Mouse (Mus musculus) layer of hippocampus, adult 11-12 months (tissue): ENCODE data around the gene Ttc3.
A peak's percentile ranks its signal among the peaks of the same experiment; 100 is the strongest.
"Not testable (repeated sequence)": the region's sequence is repeated elsewhere in the genome, so short reads cannot be mapped to it uniquely, and the experiment has no call there.

Experiments used
- DNase-seq: peaks from one replicate; pipeline ENCODE4 v3.0.0; 2022; ENCODE audit warnings: low spot score

Ttc3 gene

GRCm38 (mm10) chr16:94370173-94370914 is at the start of gene Ttc3:
Ttc3 (plus strand) TSS chr16:94370618.
- peak; percentile 95 for DNase-seq

- no peak for DNase-seq
These were observed 46.7 kb upstream of the Ttc3 start for GRCm38 (mm10) chr16:94323681-94324080.

GRCm38 (mm10) chr16:94326008-94326407 is 44.4 kb upstream of the Ttc3 start:
- DNase-seq: no peak

DNA sequence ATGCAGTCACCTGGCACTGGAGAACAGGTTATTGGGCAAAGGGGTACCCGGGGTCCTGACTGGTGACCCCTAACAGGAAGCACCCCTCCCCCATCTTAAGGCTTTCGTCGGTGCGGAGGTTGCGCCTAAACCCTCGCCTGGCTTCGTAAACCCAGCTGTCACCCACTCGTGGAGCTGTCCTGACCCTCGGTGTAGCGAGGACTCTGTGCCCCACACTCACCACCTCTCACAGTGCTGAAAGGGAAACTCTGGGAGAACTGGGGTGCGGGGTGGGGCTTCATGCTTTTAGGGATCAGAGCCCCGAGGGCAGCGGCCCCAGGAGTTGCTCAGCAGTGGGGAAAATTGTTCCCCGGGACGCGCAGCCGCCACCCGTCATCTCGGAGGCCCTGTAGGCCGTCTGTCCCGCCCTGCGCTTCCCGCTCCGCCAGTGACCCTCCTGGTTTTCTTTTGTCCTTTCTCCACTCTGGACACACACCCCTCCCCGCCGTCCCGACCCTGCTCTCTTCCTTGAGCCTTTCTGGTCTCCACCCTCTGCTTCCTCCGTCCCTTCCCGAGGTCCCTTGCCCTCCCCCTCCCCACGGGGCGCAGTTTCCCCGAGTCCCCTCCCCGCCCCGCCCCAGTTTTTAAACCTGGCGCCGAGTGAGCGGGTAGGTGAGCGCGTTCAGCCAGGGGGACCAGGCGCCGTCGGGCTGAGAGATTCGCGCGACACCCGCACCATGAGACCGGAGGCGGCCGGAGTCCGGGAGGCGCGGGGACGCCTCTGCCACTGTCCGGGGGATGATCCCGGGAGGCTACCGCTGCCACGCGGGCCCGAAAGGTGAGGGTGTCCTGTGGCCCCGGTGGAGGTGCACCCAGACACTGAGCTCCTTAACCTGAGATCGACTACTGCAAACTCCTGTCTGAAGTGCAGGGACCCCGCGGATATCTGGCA is 42.4 kb upstream of the Ttc3 start, which contains the start of gene Ripply3:
TSS of gene Ripply3 (plus strand) at position 640 of the 931 bp plus-strand sequence.
- DNase-seq: no peak

- DNase-seq: no peak
These were observed 41.2 kb upstream of the Ttc3 start for GRCm38 (mm10) chr16:94328881-94329867.

GRCm38 (mm10) chr16:94330429-94330828 is 40.0 kb upstream of the Ttc3 start:
- no peak for DNase-seq

- no peak for DNase-seq
These were observed 39.1 kb upstream of the Ttc3 start for GRCm38 (mm10) chr16:94331233-94331885.

DNA sequence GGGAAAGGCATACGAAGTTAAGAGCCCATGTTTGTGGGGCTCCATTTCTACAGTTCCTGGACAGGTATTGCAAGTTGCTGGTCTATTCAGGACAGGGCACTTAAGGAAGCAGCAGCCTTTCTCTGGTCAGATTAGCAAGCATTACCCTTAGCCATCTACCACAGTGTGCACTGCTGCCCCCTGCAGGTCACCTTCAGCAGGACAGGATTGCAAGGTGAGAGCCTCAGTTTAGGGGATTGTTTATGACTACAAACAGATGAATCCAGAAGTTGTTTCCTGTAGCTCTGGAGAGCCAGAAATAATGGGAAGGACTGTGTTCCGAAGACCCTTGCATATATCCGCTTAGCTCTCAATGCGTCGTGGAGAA is 38.5 kb upstream of the Ttc3 start:
- DNase-seq: peak; percentile 61

GRCm38 (mm10) chr16:94335656-94336055 is 34.8 kb upstream of the Ttc3 start:
- DNase-seq: no peak

DNA sequence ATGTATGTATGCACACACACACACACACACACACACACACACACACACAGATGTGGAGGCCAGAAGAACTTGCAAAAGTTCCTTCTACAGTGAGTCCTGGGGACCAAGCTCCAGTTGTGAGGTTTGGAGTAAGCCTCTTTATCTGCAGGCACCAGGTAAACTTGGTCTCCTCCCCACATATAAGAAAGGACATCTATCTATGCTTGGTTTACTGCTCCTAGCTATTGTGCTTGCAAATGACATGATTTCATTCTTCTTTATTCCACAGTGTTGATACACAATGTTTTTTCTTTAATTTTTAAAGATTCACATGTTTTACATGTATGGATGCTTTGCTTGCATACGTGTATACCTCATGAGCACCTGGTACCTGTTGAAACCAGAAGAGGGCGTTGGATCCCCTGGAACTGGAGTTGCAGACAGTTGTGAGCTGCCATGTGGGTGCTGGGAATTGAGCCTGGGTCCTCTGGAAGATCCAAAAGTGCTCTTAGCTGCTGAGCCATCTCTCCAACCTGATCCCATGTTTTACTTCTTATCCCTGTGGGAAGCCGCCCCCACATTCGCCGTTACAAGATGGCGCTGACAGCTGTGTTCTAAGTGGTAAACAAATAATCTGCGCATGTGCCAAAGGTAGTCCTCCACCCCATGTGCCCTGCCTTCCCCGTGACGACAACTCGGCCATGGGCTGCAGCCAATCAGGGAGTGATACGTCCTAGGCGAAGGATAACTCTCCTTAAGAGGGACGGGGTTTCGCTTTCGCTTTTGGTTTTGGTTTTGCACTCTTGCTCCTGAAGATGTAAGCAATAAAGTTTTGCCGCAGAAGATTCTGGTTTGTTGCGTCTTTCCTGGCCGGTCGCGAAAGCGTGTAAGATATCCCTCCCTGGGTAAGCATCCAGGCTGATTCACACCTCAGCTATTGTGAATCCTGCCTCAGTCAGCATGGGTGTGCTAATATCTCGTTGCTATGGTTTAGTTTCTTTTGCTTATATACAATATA is 31.0 kb upstream of the Ttc3 start:
- DNase-seq: not testable (repeated sequence)

DNA sequence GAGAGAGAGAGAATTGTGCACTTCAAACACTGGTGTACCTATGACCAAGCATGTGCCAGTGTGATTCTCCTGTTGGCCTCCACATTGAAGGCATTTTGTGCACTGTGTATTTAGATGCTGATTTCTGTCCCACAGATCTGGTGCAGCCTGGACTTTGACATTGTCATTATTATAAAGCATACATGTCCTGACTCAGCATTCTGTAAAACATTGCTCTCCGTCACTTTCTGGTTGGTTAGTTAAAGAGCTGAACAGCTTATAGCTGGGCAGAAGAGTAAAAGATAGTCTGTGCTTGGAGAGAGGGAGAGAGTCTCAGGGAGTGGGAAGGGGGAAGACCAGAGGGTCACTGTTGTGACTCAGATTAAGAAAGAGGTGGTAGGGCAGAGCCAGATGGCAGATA is 24.7 kb upstream of the Ttc3 start:
- DNase-seq: no peak

GRCm38 (mm10) chr16:94347080-94347731 is 23.2 kb upstream of the Ttc3 start:
- DNase-seq: no peak

- DNase-seq: no peak
These were observed 21.6 kb upstream of the Ttc3 start for GRCm38 (mm10) chr16:94348779-94349178.

GRCm38 (mm10) chr16:94349588-94350286 is 20.7 kb upstream of the Ttc3 start:
- DNase-seq: peak; percentile 28

DNA sequence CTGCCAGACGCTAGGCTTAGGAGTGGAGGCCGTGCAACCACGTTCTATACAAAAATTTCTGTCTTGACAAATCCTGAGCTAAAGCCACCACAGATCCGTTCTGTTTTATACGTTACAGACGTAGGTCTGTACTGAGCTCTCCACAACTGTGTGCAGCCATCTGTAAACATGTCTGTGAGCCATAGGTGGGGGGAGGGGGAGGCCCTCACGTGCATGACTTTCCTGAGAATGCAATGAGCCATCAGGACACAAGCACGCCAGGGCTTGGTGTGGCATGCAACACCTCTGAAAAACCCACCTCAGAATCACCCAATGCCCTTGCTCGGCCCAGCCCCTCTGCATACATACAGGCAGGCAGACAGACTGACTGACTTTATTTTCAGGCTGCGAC is 20.1 kb upstream of the Ttc3 start:
- DNase-seq: no peak

DNA sequence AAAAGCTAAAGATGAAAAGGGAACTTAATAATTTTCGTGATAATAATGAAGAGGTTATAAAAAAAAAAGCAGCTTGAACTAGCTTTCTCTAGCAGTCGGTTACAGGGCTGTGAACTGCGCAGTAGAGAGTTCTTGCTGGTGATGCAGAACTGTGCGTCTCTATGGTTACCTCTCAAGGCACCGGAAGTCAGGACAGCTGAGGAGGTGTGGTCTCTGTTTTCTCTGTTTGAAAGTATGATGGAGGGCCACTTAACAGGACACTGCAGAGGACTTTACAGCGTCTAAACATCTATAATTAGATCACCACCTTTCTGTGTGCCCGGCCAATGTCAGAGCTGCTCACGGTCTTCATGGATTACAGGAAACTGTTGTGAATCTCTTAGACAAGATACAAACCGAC is 16.0 kb upstream of the Ttc3 start:
- peak; percentile 24 for DNase-seq

DNA sequence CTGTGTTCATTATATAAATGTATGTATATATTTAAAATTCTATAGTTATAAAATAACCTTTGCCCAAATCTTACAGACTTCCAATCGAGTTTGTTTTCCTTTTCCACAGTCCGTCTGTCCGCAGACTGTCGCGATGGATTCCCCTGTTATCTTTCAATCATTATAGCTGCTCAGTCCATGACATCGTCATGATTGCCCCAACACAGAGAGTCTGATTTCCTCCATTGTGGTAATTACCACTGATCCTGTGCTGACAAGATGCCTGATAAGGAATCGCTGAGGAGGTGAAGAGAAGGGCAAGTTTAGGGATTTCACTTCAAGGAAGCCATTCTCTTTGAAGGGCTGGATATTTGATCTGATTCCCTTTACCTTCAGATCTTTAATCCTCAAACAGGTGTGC is 14.4 kb upstream of the Ttc3 start:
- no peak for DNase-seq

GRCm38 (mm10) chr16:94356776-94357494 is 13.5 kb upstream of the Ttc3 start:
- DNase-seq: no peak
